Mouse (Mus musculus) Patski (cell line): ENCODE results near the gene Gbp7. TPM values are rescaled to one million over a fixed set of nuclear protein-coding genes. Genes with fewer than 3 reads are reported as not detected.

ENCODE experiments used
- ATAC-seq: fragments of 100-300 bp; one replicate; pipeline ENCODE4 v1.8.0; 2021
- CTCF ChIA-PET: fragments of 350-600 bp; sonication (Branson Sonifier 250); formaldehyde crosslinking; loops from one replicate; lab custom pipeline; 2022; ENCODE audit warnings: inconsistent platforms; lab: Charles Lee
- POLR2A ChIA-PET: fragments of 350-600 bp; sonication (Branson Sonifier 250); formaldehyde crosslinking; loops from one replicate; lab custom pipeline; 2022; ENCODE audit warnings: antibody characterized with exemption, inconsistent platforms; lab: Charles Lee
- DNase-seq: peaks from one replicate; pipeline ENCODE4 v3.0.0-alpha.2; 2011; ENCODE audit warnings: low read depth, low spot score
- H3K27me3 ChIP-seq: fragments of 371-371 bp; one replicate; pipeline ENCODE4 v1.5.1; 2021
- CTCF ChIP-seq: fragments of 100-300 bp; IDR thresholded peaks from one replicate; pipeline ENCODE4 v1.5.1; 2021
- in situ Hi-C: fragments of 300-500 bp; cut with MboI; formaldehyde crosslinking; loops from 3 replicates; pipeline ENCODE4 v1.11.1; 2018; ENCODE audit warnings: low pct_unique_long_range_greater_than_20kb, mixed read lengths
- polyA plus RNA-seq: library from polyadenylated mRNA; unstranded; gene quantifications from one replicate; pipeline ENCODE4 v1.2.3, GENCODE M21; 2021

The Gbp7 gene
- 2.3 TPM for polyA plus RNA-seq

DNA sequence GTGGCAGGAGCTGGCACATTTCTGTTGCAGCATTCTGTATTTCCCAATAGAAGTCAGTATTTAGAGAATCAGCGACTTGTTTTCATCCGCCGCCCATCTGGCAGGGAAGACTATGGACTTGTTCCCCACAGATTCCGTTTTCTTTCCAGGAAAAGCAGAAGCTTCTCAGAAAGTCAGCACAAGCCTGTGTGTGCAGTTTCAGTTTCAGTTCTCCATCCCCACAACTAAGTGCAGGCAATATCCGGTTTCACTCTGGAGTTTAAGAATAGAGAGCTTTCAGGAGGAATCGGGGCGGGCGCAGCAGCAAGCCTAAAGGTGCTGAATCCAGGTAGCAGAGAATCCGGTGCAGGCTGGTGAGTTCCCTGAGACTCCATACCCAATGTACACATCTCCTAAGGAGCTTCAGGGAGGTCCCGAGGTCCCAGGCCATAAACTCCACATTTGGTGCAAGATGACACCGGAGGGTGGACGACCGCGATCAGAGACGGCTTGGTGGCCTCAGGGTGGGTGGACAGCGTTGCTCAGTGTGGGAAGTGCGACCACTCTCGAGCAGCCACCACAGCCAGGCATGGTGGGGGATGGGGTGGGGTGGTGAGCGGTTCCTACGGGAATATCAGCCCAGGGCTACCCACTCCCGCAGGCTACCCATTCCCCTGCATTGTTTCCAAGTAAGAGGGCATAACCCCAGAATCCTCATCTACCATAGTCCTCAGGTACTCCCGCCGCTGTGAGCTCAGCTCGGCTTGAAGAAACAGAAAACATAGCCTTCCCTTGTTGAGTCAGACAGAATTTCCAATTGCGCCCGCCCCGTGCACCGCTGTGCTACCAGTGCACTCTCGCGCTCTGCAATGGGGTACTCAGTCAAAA lies at the start of gene Gbp7:
Gene Gbp7 (plus strand): TSS at position 256 of the 867 bp plus-strand sequence.
- DNase-seq (peak; percentile 25), ATAC-seq (peak; percentile 75)
- POLR2A ChIA-PET = interaction anchor here (1.6 kb wide), 1 partner anchor 8 kb away, joined by 5 read pairs; no protein-coding TSS in a partner anchor
- TF ChIP-seq CTCF = no peak
- in situ Hi-C loops = no loop called here
- no peaks in the 10 kb centered on the region for H3K27me3 ChIP-seq
- CTCF ChIA-PET = interaction anchor here (0.7 to 2.7 kb wide), 16 partner anchors 8 to 178 kb away, joined by 3 to 16 read pairs (median 3); partner anchors contain the start of genes Gbp2 and Gbp3

DNA sequence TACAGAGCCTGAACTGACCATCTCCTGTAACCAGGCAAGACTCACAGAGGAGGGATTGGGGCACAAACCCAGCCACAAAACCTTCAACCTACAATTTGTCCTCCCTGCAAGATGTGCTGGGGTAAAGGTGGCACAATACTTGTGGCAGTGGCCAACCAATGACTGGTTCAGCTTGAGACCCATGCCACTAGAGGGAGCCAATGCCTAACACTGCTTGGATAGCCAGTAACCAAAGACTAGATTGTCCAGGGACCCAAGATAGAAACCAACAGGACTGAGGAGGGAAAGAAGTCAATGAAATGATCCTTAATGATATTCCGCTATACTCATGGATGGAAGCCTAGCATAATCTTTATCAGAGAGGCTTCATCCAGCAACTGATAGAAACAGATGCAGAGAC lies 39.7 kb upstream of the Gbp7 start:
- in situ Hi-C loops = loop anchor here (5.0 kb wide), 3 partner anchors 72 to 217 kb away; partner anchors contain the start of genes Gbp2 and Gbp3
- POLR2A ChIA-PET = interaction anchor here (1.5 kb wide), 1 partner anchor 70 kb away, joined by 3 read pairs; the partner anchor contains the start of gene Gbp3
- peak; percentile 90 for TF ChIP-seq CTCF
- H3K27me3 ChIP-seq = peaks cover 10% of the 10 kb centered on the region
- CTCF ChIA-PET = interaction anchor here (0.7 to 1.8 kb wide), 14 partner anchors 40 to 419 kb away, joined by 3 to 8 read pairs (median 4); partner anchors contain the start of genes Gbp2, Gbp3 and Gbp7
- ATAC-seq (peak; percentile 91), DNase-seq (peak; percentile 41)

DNA sequence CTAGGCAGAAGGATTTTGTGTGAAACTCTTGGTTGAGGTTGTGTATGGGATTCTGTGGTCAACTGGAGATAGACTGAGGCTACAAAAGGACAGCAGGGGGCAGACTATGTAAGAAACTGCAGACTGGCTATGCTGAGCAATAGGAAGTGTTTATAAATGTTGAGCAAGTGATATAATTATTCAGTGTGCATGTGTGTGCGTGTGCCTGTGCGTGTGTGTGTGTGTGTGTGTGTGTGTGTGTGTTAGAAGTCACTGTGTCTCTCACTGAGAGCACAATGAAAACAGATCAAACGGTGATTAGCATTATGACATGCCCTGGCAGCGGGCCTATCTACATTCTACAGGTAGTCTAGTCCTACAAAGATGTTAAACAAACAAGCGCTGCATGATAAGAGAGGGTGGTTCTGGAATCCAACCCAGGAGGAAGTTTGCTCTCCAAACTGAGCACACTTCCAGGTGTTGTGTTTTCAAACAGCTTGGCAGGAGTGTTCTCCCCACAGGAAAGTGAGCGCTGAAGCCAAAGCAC lies 36.5 kb upstream of the Gbp7 start, which contains the start of gene Gbp5:
Gene Gbp5 (plus strand): TSS at position 443 of the 526 bp plus-strand sequence.
- peak; percentile 74 for TF ChIP-seq CTCF
- in situ Hi-C loops = loop anchor here (5.0 kb wide), 3 partner anchors 69 to 214 kb away; partner anchors contain the start of genes Gbp2 and Gbp3
- DNase-seq (peak; percentile 28), ATAC-seq (peak; percentile 44)
- POLR2A ChIA-PET = no interaction called here
- CTCF ChIA-PET = interaction anchor here (0.9 to 3.4 kb wide), 6 partner anchors 12 to 152 kb away, joined by 3 to 26 read pairs (median 6); partner anchors contain the start of genes Gbp2 and Gbp3
- H3K27me3 ChIP-seq = no peaks in the 10 kb centered on the region

DNA sequence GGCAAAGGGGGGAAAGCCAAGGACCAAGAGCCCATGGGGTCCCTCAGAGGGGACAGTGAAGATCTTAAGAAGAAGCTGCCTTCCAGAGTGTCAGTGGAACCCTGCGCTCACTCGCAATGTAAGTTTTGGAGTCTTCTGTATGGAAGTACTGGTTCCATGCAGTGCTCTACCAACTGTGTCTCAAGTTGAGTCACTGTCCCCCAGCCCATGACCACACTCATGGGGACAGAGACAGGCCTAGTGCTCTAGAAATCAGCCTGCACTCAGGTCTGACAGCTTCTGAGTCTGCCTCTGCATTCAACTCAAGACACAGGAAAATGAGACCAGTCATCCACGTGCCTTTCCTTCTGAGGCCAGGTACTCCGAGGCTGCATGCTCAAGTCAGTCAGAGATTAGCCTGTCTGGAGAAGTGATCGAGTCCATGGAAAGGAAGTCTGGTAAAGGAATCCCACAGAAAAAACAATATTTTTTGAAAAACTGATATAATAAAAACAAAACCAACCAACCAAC lies 34.9 kb upstream of the Gbp7 start:
- in situ Hi-C loops = no loop called here
- ATAC-seq (no peak), DNase-seq (no peak)
- no peak for TF ChIP-seq CTCF
- ChIA-PET POLR2A (interaction anchor here (0.8 kb wide), 1 partner anchor 15 kb away, joined by 4 read pairs; no protein-coding TSS in a partner anchor), CTCF (interaction anchor here (0.8 to 3.4 kb wide), 9 partner anchors 20 to 214 kb away, joined by 3 to 26 read pairs (median 3); partner anchors contain the start of genes Gbp2 and Gbp3)
- H3K27me3 ChIP-seq = no peaks in the 10 kb centered on the region

DNA sequence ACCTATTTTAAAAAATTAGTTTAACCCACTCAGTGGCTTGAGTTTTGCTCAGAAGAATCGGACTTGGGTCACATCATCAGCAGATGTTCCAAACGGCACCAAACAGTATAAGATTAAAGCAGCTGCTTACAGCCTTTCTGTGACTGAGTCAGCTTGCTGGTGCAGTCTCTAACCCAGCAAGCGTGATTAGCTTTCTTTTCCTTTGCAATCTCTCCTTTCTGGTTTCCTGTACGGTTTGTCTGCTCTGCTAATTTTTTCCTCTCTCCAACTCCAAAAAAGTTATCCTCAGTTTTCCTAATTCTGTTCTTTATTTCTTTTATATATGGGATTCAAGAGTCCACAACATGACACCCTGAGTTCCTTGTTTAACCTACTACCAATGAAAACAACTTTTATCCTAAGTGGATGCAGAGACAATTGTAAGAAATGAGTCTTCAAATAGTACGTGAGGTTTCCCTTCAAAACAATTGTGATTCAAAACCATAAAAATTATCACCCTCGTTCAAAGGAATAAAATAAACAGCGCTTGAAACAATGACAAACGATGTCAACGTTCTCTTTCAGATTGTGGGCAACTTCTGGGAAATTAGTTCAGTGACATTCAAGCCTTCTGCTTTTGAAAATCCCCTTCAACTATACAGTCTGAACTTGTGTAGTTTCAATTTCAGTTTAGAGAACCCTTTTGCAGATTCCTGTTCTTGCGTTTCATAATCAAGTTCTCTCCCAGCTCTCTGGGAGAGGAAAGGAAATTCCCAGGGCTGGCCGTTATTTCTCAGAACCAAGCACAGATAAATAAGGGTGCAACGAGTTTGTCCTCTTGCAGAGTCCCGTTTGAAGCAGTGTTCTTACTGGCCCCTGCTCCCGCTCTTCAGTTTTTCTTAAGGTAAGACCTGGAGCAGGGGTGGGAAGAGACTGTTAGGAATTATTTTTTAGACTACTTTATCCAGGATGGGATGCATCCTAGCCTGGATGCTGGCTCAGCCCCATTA lies 33.7 kb upstream of the Gbp7 start:
- POLR2A ChIA-PET = interaction anchor here (0.8 kb wide), 1 partner anchor 16 kb away, joined by 4 read pairs; no protein-coding TSS in a partner anchor
- in situ Hi-C loops = no loop called here
- no peak for DNase-seq

DNA sequence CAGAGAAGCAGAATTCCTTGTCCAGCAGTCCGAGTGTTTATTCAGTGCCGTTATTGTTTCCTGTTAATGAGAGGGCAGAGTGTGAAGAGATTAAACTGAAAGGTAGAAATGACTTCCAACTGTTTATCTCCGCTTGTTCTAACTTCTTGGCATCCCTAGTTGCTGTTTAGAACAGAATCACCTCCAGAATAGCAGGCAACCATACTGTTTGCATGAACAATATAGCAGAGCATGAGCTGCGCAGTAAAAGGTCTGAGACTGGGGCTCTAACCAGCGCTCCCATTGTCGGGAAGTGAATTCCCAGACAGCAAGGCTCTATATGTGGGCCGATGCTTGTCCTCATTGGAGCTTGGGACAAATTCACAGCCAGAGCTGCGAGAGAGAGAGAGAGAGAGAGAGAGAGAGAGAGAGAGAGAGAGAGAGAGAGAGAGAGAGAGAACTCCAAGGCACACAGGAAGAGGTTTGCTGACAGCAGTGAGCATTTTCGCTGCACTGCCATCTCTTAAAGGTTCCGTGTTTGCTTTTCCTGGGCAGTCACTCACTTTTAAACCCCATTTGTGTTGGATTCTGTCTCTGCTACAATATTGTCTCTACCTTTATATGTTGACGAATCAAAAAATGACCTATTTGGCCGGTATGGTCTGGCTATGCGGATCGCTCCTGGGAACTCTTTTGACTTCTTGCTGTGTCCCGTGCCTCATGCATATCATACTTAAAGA lies 32.9 kb upstream of the Gbp7 start:
- in situ Hi-C loops = no loop called here
- TF ChIP-seq CTCF = no peak
- no peak for DNase-seq
- ATAC-seq = peak; percentile 27
- CTCF ChIA-PET = interaction anchor here (0.8 kb wide), 1 partner anchor 33 kb away, joined by 3 read pairs; no protein-coding TSS in a partner anchor
- no peaks in the 10 kb centered on the region for H3K27me3 ChIP-seq
- POLR2A ChIA-PET = no interaction called here

More for the DNA sequence above, 33.7 kb upstream of the Gbp7 start:
- TF ChIP-seq CTCF = no peak
- no peak for ATAC-seq
- CTCF ChIA-PET = interaction anchor here (0.8 to 3.4 kb wide), 8 partner anchors 8 to 213 kb away, joined by 3 to 26 read pairs (median 3); partner anchors contain the start of genes Gbp2 and Gbp3
- no peaks in the 10 kb centered on the region for H3K27me3 ChIP-seq

DNA sequence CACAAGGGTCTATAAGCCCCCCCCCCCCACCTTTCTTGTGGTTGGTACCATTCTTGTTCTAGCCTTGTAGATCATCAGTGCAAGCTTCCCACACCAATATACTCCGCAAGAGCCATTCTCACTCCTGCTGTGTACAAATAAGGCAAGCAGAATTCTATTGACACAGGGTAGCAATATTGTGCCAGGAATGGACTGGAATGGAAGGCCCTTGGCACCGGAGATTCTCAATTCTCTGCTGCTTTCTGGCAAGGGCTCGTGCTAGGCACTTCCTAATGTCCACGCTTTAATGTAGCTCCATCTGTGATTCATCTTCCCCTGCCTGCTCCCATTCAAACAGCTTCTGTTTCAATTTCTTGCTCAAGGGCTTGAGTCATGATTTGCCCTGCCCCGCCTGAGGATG lies 31.2 kb upstream of the Gbp7 start:
- H3K27me3 ChIP-seq = no peaks in the 10 kb centered on the region
- ChIA-PET POLR2A (no interaction called here), CTCF (interaction anchor here (0.9 to 1.4 kb wide), 4 partner anchors 10 to 90 kb away, joined by 3 to 5 read pairs (median 4); partner anchors contain the start of gene Gbp3)
- ATAC-seq (no peak), DNase-seq (no peak)
- in situ Hi-C loops = no loop called here
- TF ChIP-seq CTCF = no peak

DNA sequence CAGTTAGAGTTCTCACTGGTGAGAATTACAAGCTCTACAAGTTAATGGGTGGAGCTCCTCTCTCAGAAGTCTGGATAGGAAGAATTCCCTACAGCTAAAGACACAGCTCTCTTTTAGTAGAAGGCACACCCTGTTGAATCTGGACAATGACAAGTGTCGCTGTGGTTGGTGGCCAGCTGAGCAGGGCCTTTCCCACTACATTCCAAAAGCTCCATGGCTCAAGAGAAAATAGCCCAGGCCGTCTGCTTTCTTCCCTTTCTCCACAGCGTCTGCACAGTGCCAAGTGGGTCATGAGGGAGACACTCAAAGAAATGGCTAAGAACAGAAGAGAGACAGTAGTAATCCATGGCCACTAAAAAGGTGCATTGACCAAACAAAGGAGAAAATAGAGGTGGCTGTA lies 2.0 kb upstream of the Gbp7 start:
- TF ChIP-seq CTCF = no peak
- no peak for DNase-seq
- ChIA-PET CTCF (interaction anchor here (1.0 to 1.4 kb wide), 3 partner anchors 10 to 93 kb away, joined by 3 to 4 read pairs (median 4); partner anchors contain the start of gene Gbp2), POLR2A (no interaction called here)
- in situ Hi-C loops = no loop called here
- no peaks in the 10 kb centered on the region for H3K27me3 ChIP-seq
- no peak for ATAC-seq
